ENCODE assay signal across 8 mouse cellular contexts in genomic region chr4:152159285-152159678, GRCm38 (mm10). TPM values are rescaled to one million over a fixed set of nuclear protein-coding genes. Genes with fewer than 3 reads are reported as not detected.
A peak's percentile ranks its signal among the peaks of the same experiment; 100 is the strongest.
DNase-seq lines count a peak whose midpoint lies in the region; ATAC-seq lines count a peak whose summit lies in the region.
"Had no signal": no experiment of that assay in that cellular context is flagged by ENCODE, and none has a peak within 500 bp of the region (broad histone marks: within the 10 kb centered on the region; RNA-seq: fewer than 3 reads in every experiment).

No protein-coding gene starts in this region.

- H3K4me2 ChIP-seq in midbrain, embryonic 14.5 days (ENCODE audit: low read length): no peak overlapping the region
- peak overlapping the region; percentile 68 for H3K4me2 ChIP-seq in liver, embryonic 11.5 days
- peak overlapping the region; percentile 22 for H3K4me2 ChIP-seq in stomach, embryonic 14.5 days (replicated peaks; ENCODE audit: low read depth, low read length)

- H3K9me3 ChIP-seq in midbrain, embryonic 10.5 days (replicated peaks): no peaks in the 10 kb centered on the region
- no peaks in the 10 kb centered on the region for H3K9me3 ChIP-seq in midbrain, embryonic 14.5 days (ENCODE audit: control insufficient read depth, low read length)
- no peaks in the 10 kb centered on the region for H3K9me3 ChIP-seq in liver, embryonic 11.5 days (ENCODE audit: control insufficient read depth, low read length)
- no peaks in the 10 kb centered on the region; the same call in 1 of the 2 replicates for H3K9me3 ChIP-seq in stomach, embryonic 14.5 days (ENCODE audit: control insufficient read depth, low read depth, low read length)

- H3K9ac ChIP-seq in midbrain, embryonic 14.5 days (replicated peaks; ENCODE audit: low read length): no peak overlapping the region
- H3K9ac ChIP-seq in liver, embryonic 11.5 days (ENCODE audit: low read depth, low read length): no peak overlapping the region
- no peak overlapping the region for H3K9ac ChIP-seq in stomach, embryonic 14.5 days (replicated peaks; ENCODE audit: low read depth, low read length)

- no peaks in the 10 kb centered on the region for H3K36me3 ChIP-seq in midbrain, embryonic 10.5 days
- no peaks in the 10 kb centered on the region for H3K36me3 ChIP-seq in midbrain, embryonic 14.5 days (ENCODE audit: control insufficient read depth, insufficient read depth, low read length)
- H3K36me3 ChIP-seq in liver, embryonic 11.5 days (ENCODE audit: control insufficient read depth, insufficient read depth, low read length): no peaks in the 10 kb centered on the region
- H3K36me3 ChIP-seq in stomach, embryonic 14.5 days (ENCODE audit: control insufficient read depth, insufficient read depth, low read length): no peaks in the 10 kb centered on the region

- H3K4me3 ChIP-seq in midbrain, embryonic 10.5 days: peak overlapping the region; percentile 34
- H3K4me3 ChIP-seq in midbrain, embryonic 14.5 days (replicated peaks; ENCODE audit: low read depth, low read length): no peak overlapping the region
- peak overlapping the region; percentile 36 for H3K4me3 ChIP-seq in liver, embryonic 11.5 days (ENCODE audit: low read depth, low read length)
- H3K4me3 ChIP-seq in stomach, embryonic 14.5 days (ENCODE audit: low read depth, low read length): 0 out of 2 replicates have a peak overlapping the region, but pooled peaks have one; percentile 1

- H3K27me3 ChIP-seq in midbrain, embryonic 10.5 days (ENCODE audit: low read depth, poor library complexity, severe bottlenecking): peaks cover 94% of the 10 kb centered on the region
- peaks cover 59% of the 10 kb centered on the region for H3K27me3 ChIP-seq in midbrain, embryonic 14.5 days (ENCODE audit: control insufficient read depth, insufficient read depth, low read length)
- peaks cover 58% of the 10 kb centered on the region for H3K27me3 ChIP-seq in liver, embryonic 11.5 days (replicated peaks; ENCODE audit: control insufficient read depth, insufficient read depth, low read length)
- peaks cover 48% of the 10 kb centered on the region for H3K27me3 ChIP-seq in stomach, embryonic 14.5 days (ENCODE audit: control insufficient read depth, insufficient read depth, low read length)

- DNase-seq in midbrain, embryonic 10.5 days (ENCODE audit: low spot score): peak; percentile 44
- DNase-seq in midbrain, embryonic 14.5 days: no peak
- no peak for DNase-seq in liver, embryonic 11.5 days (ENCODE audit: low spot score)
- no peak for DNase-seq in urinary bladder, postnatal 36 days (ENCODE audit: low spot score in 2 of 2)
- DNase-seq in embryo, embryonic 11 days: no peak

- ATAC-seq in midbrain, embryonic 14.5 days (ENCODE audit: low FRiP score, low TSS enrichment): no peak
- 0 out of 4 replicates have a peak, but pooled peaks have one; percentile 17 to 29 for ATAC-seq in hematopoietic stem cell, adult 5-6 weeks (replicated peaks in 1 of 2; ENCODE audit: insufficient read depth in 1 of 2, low FRiP score in 2 of 2, low TSS enrichment in 1 of 2, low read depth in 1 of 2, poor library complexity in 2 of 2, severe bottlenecking in 2 of 2)
- no peak for ATAC-seq in liver, embryonic 11.5 days (replicated peaks; ENCODE audit: low FRiP score)
- no peak for ATAC-seq in stomach, embryonic 14.5 days (ENCODE audit: insufficient number of reproducible peaks, insufficient read depth, low FRiP score, low read depth)

- no peak overlapping the region for H3K27ac ChIP-seq in midbrain, embryonic 10.5 days (replicated peaks)
- no peak overlapping the region for H3K27ac ChIP-seq in midbrain, embryonic 14.5 days (replicated peaks; ENCODE audit: low read depth, low read length)
- no peak overlapping the region for H3K27ac ChIP-seq in liver, embryonic 11.5 days (ENCODE audit: low read depth, low read length)
- no peak overlapping the region for H3K27ac ChIP-seq in stomach, embryonic 14.5 days (ENCODE audit: low read length)

- H3K4me1 ChIP-seq in midbrain, embryonic 10.5 days: peaks cover 27% of the 10 kb centered on the region
- 0 out of 2 replicates have a peak, but pooled peaks cover 5% of the 10 kb centered on the region for H3K4me1 ChIP-seq in midbrain, embryonic 14.5 days (ENCODE audit: control insufficient read depth, insufficient read depth, low read length)
- H3K4me1 ChIP-seq in liver, embryonic 11.5 days (replicated peaks; ENCODE audit: control insufficient read depth, insufficient read depth, low read length): peaks cover 11% of the 10 kb centered on the region
- H3K4me1 ChIP-seq in stomach, embryonic 14.5 days (ENCODE audit: control insufficient read depth, insufficient read depth, low read length): peaks cover 16% of the 10 kb centered on the region; the same call in 1 of the 2 replicates

- 3% methylated on average over 19 of the region's 19 CpGs for WGBS in midbrain, embryonic 10.5 days
- under 1% methylated on average over 19 of the region's 19 CpGs for WGBS in midbrain, embryonic 14.5 days
- 1% methylated on average over 19 of the region's 19 CpGs for WGBS in liver, embryonic 11.5 days
- 5% methylated on average over 19 of the region's 19 CpGs for WGBS in stomach, embryonic 14.5 days

RNA-seq across cellular contexts. Expression of gene Hes2, which starts 0.6 kb away (rescaled TPM):
- polyA plus RNA-seq in midbrain, embryonic 10.5 days (2016; fragmentation: Nextera tagmentation; extraction: Ambion mirVana): 0.79 and 1.3 TPM in 2 replicates
- not detected in 2 replicates for polyA plus RNA-seq in midbrain, embryonic 14.5 days (2014; fragmentation: Nextera tagmentation; extraction: Ambion mirVana)
- total RNA-seq in hematopoietic stem cell, adult 5-6 weeks (2017): not detected in 2 replicates
- not detected in 2 replicates for polyA plus RNA-seq in liver, embryonic 11.5 days (2014; fragmentation: Nextera tagmentation; extraction: Ambion mirVana)
- 0.29 and 0.55 TPM in 2 replicates for polyA plus RNA-seq in stomach, embryonic 14.5 days (2014; fragmentation: Nextera tagmentation; extraction: Ambion mirVana)
- total RNA-seq: adrenal gland, postnatal 36 days had no signal

RNA-seq across cellular contexts. Expression of gene Espn, which starts 7.1 kb away (rescaled TPM):
- polyA plus RNA-seq in midbrain, embryonic 10.5 days (2016; fragmentation: Nextera tagmentation; extraction: Ambion mirVana): 0.94 and 1.4 TPM in 2 replicates
- polyA plus RNA-seq in midbrain, embryonic 14.5 days (2014; fragmentation: Nextera tagmentation; extraction: Ambion mirVana): not detected in 2 replicates
- total RNA-seq in hematopoietic stem cell, adult 5-6 weeks (2017): 0.89 and 1.6 TPM in 2 replicates
- 4.1 and 5.3 TPM in 2 replicates for polyA plus RNA-seq in liver, embryonic 11.5 days (2014; fragmentation: Nextera tagmentation; extraction: Ambion mirVana)
- polyA plus RNA-seq in stomach, embryonic 14.5 days (2014; fragmentation: Nextera tagmentation; extraction: Ambion mirVana): 10.5 and 10.9 TPM in 2 replicates

RNA-seq across cellular contexts. Expression of gene Acot7, which starts 18.7 kb away (rescaled TPM):
- polyA plus RNA-seq in midbrain, embryonic 10.5 days (2016; fragmentation: Nextera tagmentation; extraction: Ambion mirVana): 85.7 and 99.7 TPM in 2 replicates
- polyA plus RNA-seq in midbrain, embryonic 14.5 days (2014; fragmentation: Nextera tagmentation; extraction: Ambion mirVana): 276 and 368 TPM in 2 replicates
- total RNA-seq in hematopoietic stem cell, adult 5-6 weeks (2017): 66.4 and 72.7 TPM in 2 replicates
- polyA plus RNA-seq in liver, embryonic 11.5 days (2014; fragmentation: Nextera tagmentation; extraction: Ambion mirVana): 50.0 and 51.1 TPM in 2 replicates
- polyA plus RNA-seq in stomach, embryonic 14.5 days (2014; fragmentation: Nextera tagmentation; extraction: Ambion mirVana): 71.4 and 72.4 TPM in 2 replicates

RNA-seq across cellular contexts. Expression of gene Tnfrsf25, which starts 43.5 kb away (rescaled TPM):
- polyA plus RNA-seq in midbrain, embryonic 10.5 days (2016; fragmentation: Nextera tagmentation; extraction: Ambion mirVana): 0.47 and 1.0 TPM in 2 replicates
- 0.54 and 1.2 TPM in 2 replicates for polyA plus RNA-seq in midbrain, embryonic 14.5 days (2014; fragmentation: Nextera tagmentation; extraction: Ambion mirVana)
- 0.69 and 1.1 TPM in 2 replicates for total RNA-seq in hematopoietic stem cell, adult 5-6 weeks (2017)
- 0.90 and 1.3 TPM in 2 replicates for polyA plus RNA-seq in liver, embryonic 11.5 days (2014; fragmentation: Nextera tagmentation; extraction: Ambion mirVana)
- 0.67 and 0.91 TPM in 2 replicates for polyA plus RNA-seq in stomach, embryonic 14.5 days (2014; fragmentation: Nextera tagmentation; extraction: Ambion mirVana)

Comparison
In these comparisons a context has a peak if more than half of its experiments do, and no peak if none do; other contexts are left out.
1. ATAC-seq: peak in hematopoietic stem cell, adult 5-6 weeks (2 of 2); none in midbrain, embryonic 14.5 days (single experiment), liver, embryonic 11.5 days (single experiment) and stomach, embryonic 14.5 days (single experiment).